7 mouse cellular contexts compared by ENCODE assay signal in genomic region chr14:99943156-99943555, GRCm38 (mm10).
A peak's percentile ranks its signal among the peaks of the same experiment; 100 is the strongest.
DNase-seq lines count a peak whose midpoint lies in the region; ATAC-seq and TF ChIP-seq lines count a peak whose summit lies in the region.

No protein-coding gene starts in this region.

- peaks cover 0 to 6% of the 10 kb centered on the region in 2 experiments; a peak in 2 of 4 replicates for H3K4me1 ChIP-seq in ES-E14 (ENCODE audit: control insufficient read depth in 2 of 2, insufficient read depth in 2 of 2, low read length in 2 of 2, poor library complexity in 1 of 2)
- H3K4me1 ChIP-seq in forebrain, embryonic 10.5 days = peaks cover 39% of the 10 kb centered on the region
- peaks cover 34% of the 10 kb centered on the region for H3K4me1 ChIP-seq in hindbrain, embryonic 10.5 days (replicated peaks)

- no peak for TF ChIP-seq CTCF in layer of hippocampus, adult 2 months (conservative IDR thresholded peaks at IDR 0.05)

- peak; percentile 62 for ATAC-seq in megakaryocyte progenitor cell, adult 5-6 weeks (replicated peaks; ENCODE audit: poor library complexity)

- H3K9me3 ChIP-seq in ES-E14 (ENCODE audit: control insufficient read depth, insufficient read depth, low read depth, low read length) = no peaks in the 10 kb centered on the region
- H3K9me3 ChIP-seq in forebrain, embryonic 10.5 days = no peaks in the 10 kb centered on the region
- no peaks in the 10 kb centered on the region for H3K9me3 ChIP-seq in hindbrain, embryonic 10.5 days

- no peaks in the 10 kb centered on the region for H3K36me3 ChIP-seq in ES-E14 (ENCODE audit: control insufficient read depth, insufficient read depth, low read length, poor library complexity, severe bottlenecking)
- no peaks in the 10 kb centered on the region for H3K36me3 ChIP-seq in forebrain, embryonic 10.5 days (replicated peaks)
- H3K36me3 ChIP-seq in hindbrain, embryonic 10.5 days = no peaks in the 10 kb centered on the region

- H3K4me3 ChIP-seq in ES-E14 (ENCODE audit: insufficient read depth in 1 of 2, low read depth in 1 of 2, low read length in 2 of 2, poor library complexity in 1 of 2, severe bottlenecking in 1 of 2) = no peak overlapping the region
- no peak overlapping the region for H3K4me3 ChIP-seq in forebrain, embryonic 10.5 days
- no peak overlapping the region for H3K4me3 ChIP-seq in hindbrain, embryonic 10.5 days
- H3K4me3 ChIP-seq in layer of hippocampus, adult 2 months = no peak overlapping the region

- DNase-seq in ES-E14 (ENCODE audit: low read depth, low spot score) = no peak
- DNase-seq in brain, adult 2 months (ENCODE audit: low read depth, low spot score) = peak; percentile 54
- peak; percentile 39 for DNase-seq in forebrain, embryonic 10.5 days (ENCODE audit: extremely low spot score, low spot score)
- DNase-seq in hindbrain, embryonic 10.5 days (ENCODE audit: low spot score) = peak; percentile 63
- peak in 1 of 2 experiments; percentile 20 for DNase-seq in layer of hippocampus, adult 2 months (ENCODE audit: low spot score in 2 of 2)
- peak; percentile 22 to 34 for DNase-seq in spleen, postnatal 36 days (ENCODE audit: low spot score in 2 of 2)

- H3K27ac ChIP-seq in ES-E14 (ENCODE audit: insufficient read depth, low read depth, low read length, poor library complexity, severe bottlenecking) = no peak overlapping the region
- peak overlapping the region; percentile 70 for H3K27ac ChIP-seq in forebrain, embryonic 10.5 days
- peak overlapping the region; percentile 57 for H3K27ac ChIP-seq in hindbrain, embryonic 10.5 days
- H3K27ac ChIP-seq in layer of hippocampus, adult 2 months = peak overlapping the region; percentile 11; the same call in 1 of the 2 replicates

- in situ Hi-C loops in ES-E14 (cut with MboI; ENCODE audit: low sequenced_read_pairs in 2 of 2, unreplicated experiment in 2 of 2) = loop anchor here (10.0 to 25.0 kb wide), 2 partner anchors 812 to 819 kb away; no protein-coding TSS in a partner anchor

- no peaks in the 10 kb centered on the region for H3K27me3 ChIP-seq in forebrain, embryonic 10.5 days (ENCODE audit: poor library complexity, severe bottlenecking)
- H3K27me3 ChIP-seq in hindbrain, embryonic 10.5 days (ENCODE audit: insufficient read depth, poor library complexity, severe bottlenecking) = no peaks in the 10 kb centered on the region

- WGBS in forebrain, embryonic 10.5 days = 55% methylated on average over 8 of the region's 8 CpGs
- WGBS in hindbrain, embryonic 10.5 days = 34% methylated on average over 8 of the region's 8 CpGs

- H3K9ac ChIP-seq in ES-E14 (ENCODE audit: insufficient read depth, low read depth, low read length, poor library complexity, severe bottlenecking) = no peak overlapping the region

TF ChIP-seq in ES-E14, 5 proteins besides CTCF, POLR2A, EP300 and RAD21:
- TF ChIP-seq ZNF384 (IDR thresholded peaks at IDR 0.05; ENCODE audit: low read depth, low read length) (no peak), ZC3H11A (IDR thresholded peaks at IDR 0.05; ENCODE audit: borderline replicate concordance, low read depth, low read length) (no peak), MAFK (IDR thresholded peaks at IDR 0.05; ENCODE audit: insufficient read depth, low read depth, low read length) (0 out of 2 replicates have a peak, but pooled peaks have one; percentile 36), HCFC1 (IDR thresholded peaks at IDR 0.05; ENCODE audit: borderline replicate concordance, insufficient read depth, low read length) (no peak)
